Mouse (Mus musculus): ENCODE results near the gene Olfr153.
"Not testable (repeated sequence)": the region's sequence is repeated elsewhere in the genome, so short reads cannot be mapped to it uniquely, and the experiment has no call there.

The Olfr153 gene

GRCm38 (mm10) chr2:87531496-87531895 lies at the start of gene Olfr153:
Gene Olfr153 (plus strand): TSS chr2:87531796.
- in situ Hi-C loops (cut with MboI; ENCODE audit: low pct_unique_long_range_greater_than_20kb in 1 of 2, low sequenced_read_pairs in 2 of 2, unreplicated experiment in 1 of 2): no loop called here

GRCm38 (mm10) chr2:87482276-87482675 lies 49.3 kb upstream of the Olfr153 start:
- in situ Hi-C loops (cut with MboI; ENCODE audit: low pct_unique_long_range_greater_than_20kb in 1 of 2, low sequenced_read_pairs in 2 of 2, unreplicated experiment in 1 of 2): loop anchor here in 1 of 2 experiments (5.0 kb wide), 1 partner anchor 35 kb away; no protein-coding TSS in a partner anchor

DNA sequence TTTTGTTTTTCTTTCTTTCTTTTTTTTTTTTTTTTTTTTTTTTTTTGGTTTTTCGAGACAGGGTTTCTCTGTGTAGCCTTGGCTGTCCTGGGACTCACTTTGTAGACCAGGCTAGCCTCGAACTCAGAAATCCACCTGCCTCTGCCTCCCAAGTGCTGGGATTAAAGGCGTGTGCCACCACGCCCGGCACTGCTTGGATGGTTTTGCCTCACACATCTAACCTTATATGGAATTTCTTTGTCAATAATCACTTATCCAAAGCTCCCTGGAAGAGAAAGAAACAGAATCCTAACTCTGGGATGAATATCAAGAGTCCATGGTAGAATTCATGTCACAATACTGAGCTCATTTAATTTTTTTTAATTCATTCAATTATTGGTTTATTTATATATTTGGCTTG lies 34.6 kb upstream of the Olfr153 start, which contains the start of gene Pramel7:
Gene Pramel7, minus strand, starts transcription at position 101 of the 400 bp plus-strand sequence.
- in situ Hi-C loops (cut with MboI; ENCODE audit: low pct_unique_long_range_greater_than_20kb in 1 of 2, low sequenced_read_pairs in 2 of 2, unreplicated experiment in 1 of 2): not testable (repeated sequence)

GRCm38 (mm10) chr2:87506265-87506664 lies 25.3 kb upstream of the Olfr153 start, which contains the start of gene Pramel6:
Gene Pramel6 (plus strand): TSS chr2:87506565.
- in situ Hi-C loops (cut with MboI; ENCODE audit: low pct_unique_long_range_greater_than_20kb in 1 of 2, low sequenced_read_pairs in 2 of 2, unreplicated experiment in 1 of 2): no loop called here

DNA sequence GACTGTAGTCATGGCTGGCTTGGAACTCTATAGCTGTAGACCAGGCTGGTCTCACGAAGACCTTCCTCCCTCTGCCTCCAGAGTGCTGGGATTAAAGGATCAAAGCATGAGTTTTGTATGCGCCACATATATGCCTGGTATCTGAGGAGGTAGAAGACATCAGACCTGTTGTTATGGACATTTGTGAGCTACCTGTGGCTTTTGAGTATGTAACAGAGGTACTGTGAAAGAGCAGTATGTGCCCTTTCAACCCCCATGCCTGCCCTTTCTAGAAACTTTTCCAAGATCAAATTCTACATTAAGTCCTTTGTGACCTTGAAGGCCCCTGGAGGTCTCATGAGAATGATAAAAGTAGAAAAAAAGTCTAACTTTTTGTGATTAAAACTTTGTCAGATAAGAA lies 16.6 kb upstream of the Olfr153 start:
- in situ Hi-C loops (cut with MboI; ENCODE audit: low pct_unique_long_range_greater_than_20kb in 1 of 2, low sequenced_read_pairs in 2 of 2, unreplicated experiment in 1 of 2): loop anchor here in 1 of 2 experiments (5.0 kb wide), 1 partner anchor 33 kb away; no protein-coding TSS in a partner anchor

DNA sequence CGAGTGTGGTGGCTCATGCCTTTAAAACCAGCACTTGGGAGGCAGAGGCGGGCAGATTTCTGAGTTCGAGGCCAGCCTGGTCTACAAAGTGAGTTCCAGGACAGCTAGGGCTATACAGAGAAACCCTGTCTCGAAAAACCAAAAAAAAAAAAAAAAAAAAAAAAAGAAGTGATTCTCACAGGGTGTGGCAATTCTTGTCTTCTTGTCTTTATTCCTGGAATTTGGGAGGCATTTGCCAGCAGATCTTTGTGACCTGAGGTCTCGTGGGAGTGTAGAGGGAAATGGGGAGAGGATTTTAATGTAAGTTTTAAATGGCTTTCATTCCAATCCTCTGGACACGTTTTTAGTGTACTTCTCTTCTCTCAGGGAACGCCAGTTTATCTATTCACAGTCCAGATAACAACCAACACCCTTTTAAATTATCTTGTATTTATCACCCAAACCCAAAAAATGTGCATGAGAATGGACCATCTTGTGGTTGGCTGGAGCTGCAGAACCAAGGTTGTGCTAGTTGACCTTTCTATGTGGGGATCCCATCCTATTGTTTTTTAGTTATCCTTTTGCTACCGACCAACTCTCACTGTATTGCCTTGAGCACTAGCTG lies 16.0 kb upstream of the Olfr153 start:
- in situ Hi-C loops (cut with MboI; ENCODE audit: low pct_unique_long_range_greater_than_20kb in 1 of 2, low sequenced_read_pairs in 2 of 2, unreplicated experiment in 1 of 2): loop anchor here in 1 of 2 experiments (5.0 kb wide), 1 partner anchor 33 kb away; no protein-coding TSS in a partner anchor

DNA sequence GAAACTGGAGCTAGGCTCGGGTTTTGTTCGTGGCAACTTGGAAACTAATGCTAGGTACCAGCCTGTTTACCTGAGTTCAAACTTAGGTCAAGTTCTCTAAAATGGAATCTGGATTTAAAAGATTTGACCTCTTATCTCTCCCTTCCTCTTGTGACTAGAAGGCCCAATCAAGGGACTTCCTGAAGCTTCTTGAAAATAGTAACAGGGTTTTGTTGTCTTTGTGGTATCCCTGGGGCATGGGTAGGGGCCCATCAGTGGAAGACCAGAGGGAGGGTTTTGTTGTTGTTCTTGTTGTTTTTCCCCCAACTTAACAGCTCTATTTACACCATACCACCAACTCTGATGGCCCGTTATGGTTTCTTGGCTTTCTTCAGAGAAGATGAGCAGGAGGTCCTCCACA lies 15.0 kb upstream of the Olfr153 start:
- in situ Hi-C loops (cut with MboI; ENCODE audit: low pct_unique_long_range_greater_than_20kb in 1 of 2, low sequenced_read_pairs in 2 of 2, unreplicated experiment in 1 of 2): loop anchor here in 1 of 2 experiments (5.0 kb wide), 1 partner anchor 34 kb away; no protein-coding TSS in a partner anchor

GRCm38 (mm10) chr2:87520651-87521050 lies 10.9 kb upstream of the Olfr153 start:
- in situ Hi-C loops (cut with MboI; ENCODE audit: low pct_unique_long_range_greater_than_20kb in 1 of 2, low sequenced_read_pairs in 2 of 2, unreplicated experiment in 1 of 2): no loop called here

DNA sequence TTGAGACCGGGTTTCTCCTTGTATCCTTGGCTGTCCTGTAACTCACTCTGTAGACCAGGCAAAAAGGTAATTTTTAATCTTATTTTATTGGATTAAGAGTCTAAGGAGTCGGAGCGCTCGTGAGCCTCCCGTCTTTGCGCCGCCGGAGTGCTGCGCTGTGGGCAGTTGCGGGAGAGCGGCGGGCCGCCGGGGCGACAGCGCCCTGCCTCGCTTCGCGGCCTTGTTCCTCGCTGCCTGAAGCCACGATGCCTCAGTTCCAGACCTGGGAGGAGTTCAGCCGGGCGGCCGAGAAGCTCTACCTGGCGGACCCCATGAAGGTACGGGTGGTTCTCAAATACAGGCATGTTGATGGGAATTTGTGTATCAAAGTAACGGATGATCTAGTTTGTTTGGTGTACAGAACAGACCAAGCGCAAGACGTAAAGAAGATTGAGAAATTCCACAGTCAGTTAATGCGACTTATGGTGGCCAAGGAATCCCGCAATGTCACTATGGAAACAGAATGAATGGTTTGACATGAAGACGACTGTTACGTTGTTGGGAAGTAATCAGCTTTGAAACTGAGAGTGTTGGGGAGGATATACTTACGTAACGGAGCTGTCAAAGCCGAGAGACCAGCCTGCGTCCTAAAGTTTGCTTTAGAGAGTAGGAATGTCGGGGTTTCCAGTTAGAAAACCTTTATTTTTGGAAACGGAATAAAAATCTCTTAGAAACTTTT lies 5.5 kb upstream of the Olfr153 start:
- in situ Hi-C loops (cut with MboI; ENCODE audit: low pct_unique_long_range_greater_than_20kb in 1 of 2, low sequenced_read_pairs in 2 of 2, unreplicated experiment in 1 of 2): not testable (repeated sequence)

- in situ Hi-C loops (cut with MboI; ENCODE audit: low pct_unique_long_range_greater_than_20kb in 1 of 2, low sequenced_read_pairs in 2 of 2, unreplicated experiment in 1 of 2): no loop called here
These were observed 3.2 kb downstream of the Olfr153 start for GRCm38 (mm10) chr2:87534826-87535225.

DNA sequence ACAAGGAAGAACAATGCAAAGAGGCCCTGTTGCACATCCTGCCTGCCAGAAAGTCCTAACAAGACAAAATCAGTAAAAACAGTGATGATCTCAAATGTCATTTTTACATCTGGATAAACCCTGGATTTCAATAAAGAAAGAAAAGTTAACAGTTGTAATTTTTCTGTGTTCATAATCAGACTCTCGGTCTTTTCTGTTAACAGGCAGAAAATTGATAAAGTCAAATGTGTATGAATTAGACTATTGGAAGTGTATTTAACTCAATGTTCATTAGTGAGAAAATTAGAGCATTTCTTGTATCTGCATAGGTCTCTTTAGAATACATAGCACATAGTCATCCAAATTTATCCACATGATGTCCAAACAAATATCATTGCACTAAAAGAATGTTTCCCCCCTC lies 13.8 kb downstream of the Olfr153 start, which contains the start of gene Olfr1128:
Gene Olfr1128, minus strand, starts transcription at position 101 of the 400 bp plus-strand sequence.
- in situ Hi-C loops (cut with MboI; ENCODE audit: low pct_unique_long_range_greater_than_20kb in 1 of 2, low sequenced_read_pairs in 2 of 2, unreplicated experiment in 1 of 2): no loop called here

DNA sequence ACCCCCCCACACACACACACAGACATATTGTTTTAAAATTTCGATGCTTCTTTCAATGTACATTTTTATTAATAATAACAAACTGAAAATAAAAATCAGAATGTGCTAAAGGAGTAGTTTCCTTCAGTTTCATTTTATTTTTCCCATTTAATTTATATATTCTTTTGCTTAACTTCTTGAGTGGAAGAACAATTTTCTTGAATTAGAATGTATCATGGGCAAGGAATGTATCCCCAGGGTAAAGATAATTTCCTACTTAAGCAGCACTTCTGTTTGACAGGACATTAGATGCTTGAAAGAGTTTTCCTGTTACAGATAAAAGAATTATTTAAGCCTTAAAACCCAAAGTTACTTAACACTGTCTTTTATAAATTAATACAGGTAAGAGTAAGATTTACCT lies 42.0 kb downstream of the Olfr153 start, which contains the start of gene Olfr1129:
Gene Olfr1129, plus strand, starts transcription at position 301 of the 400 bp plus-strand sequence.
- in situ Hi-C loops (cut with MboI; ENCODE audit: low pct_unique_long_range_greater_than_20kb in 1 of 2, low sequenced_read_pairs in 2 of 2, unreplicated experiment in 1 of 2): not testable (repeated sequence)

Measured in mouse embryonic stem cell (cell line).